Mouse (Mus musculus): ENCODE measurements around the gene Laptm5. TPM values are rescaled to one million over a fixed set of nuclear protein-coding genes. Genes with fewer than 3 reads are reported as not detected.

The Laptm5 gene
- polyA plus RNA-seq, 1 experiment from 2014 or later: 18.5 TPM

GRCm38 (mm10) chr4:130914527-130914926, 1.6 kb downstream of the Laptm5 start:
- H3K27ac ChIP-seq (ENCODE audit: low read length): no peak overlapping the region
- no peak overlapping the region for H3K9ac ChIP-seq (replicated peaks; ENCODE audit: low read depth, low read length)
- WGBS: 70% methylated on average over 7 of the region's 7 CpGs
- H3K4me1 ChIP-seq (replicated peaks; ENCODE audit: control insufficient read depth, insufficient read depth, low read length): peaks cover 3% of the 10 kb centered on the region; the same call in 1 of the 2 replicates
- H3K9me3 ChIP-seq (ENCODE audit: control insufficient read depth, low read length): no peaks in the 10 kb centered on the region
- no peaks in the 10 kb centered on the region for H3K36me3 ChIP-seq (ENCODE audit: control insufficient read depth, insufficient read depth)
- H3K4me3 ChIP-seq (replicated peaks; ENCODE audit: low read length): no peak overlapping the region
- no peak for ATAC-seq
- no peak overlapping the region for H3K4me2 ChIP-seq (ENCODE audit: low read length)
- H3K27me3 ChIP-seq (replicated peaks; ENCODE audit: control insufficient read depth, insufficient read depth, low read length): no peaks in the 10 kb centered on the region

- Histone ChIP-seq H3K36me3 (ENCODE audit: control insufficient read depth, insufficient read depth) (no peaks in the 10 kb centered on the region), H3K4me2 (ENCODE audit: low read length) (no peak overlapping the region), H3K4me3 (replicated peaks; ENCODE audit: low read length) (no peak overlapping the region), H3K4me1 (replicated peaks; ENCODE audit: control insufficient read depth, insufficient read depth, low read length) (peaks cover 9% of the 10 kb centered on the region; the same call in 1 of the 2 replicates), H3K27ac (ENCODE audit: low read length) (no peak overlapping the region), H3K9ac (replicated peaks; ENCODE audit: low read depth, low read length) (no peak overlapping the region), H3K9me3 (ENCODE audit: control insufficient read depth, low read length) (no peaks in the 10 kb centered on the region), H3K27me3 (replicated peaks; ENCODE audit: control insufficient read depth, insufficient read depth, low read length) (no peaks in the 10 kb centered on the region)
- ATAC-seq: no peak
- WGBS: 80% methylated on average over 12 of the region's 12 CpGs
These were observed 2.2 kb downstream of the Laptm5 start for GRCm38 (mm10) chr4:130915006-130915667.

GRCm38 (mm10) chr4:130915668-130916035, 2.7 kb downstream of the Laptm5 start:
- Histone ChIP-seq H3K9ac (replicated peaks; ENCODE audit: low read depth, low read length) (no peak overlapping the region), H3K36me3 (ENCODE audit: control insufficient read depth, insufficient read depth) (no peaks in the 10 kb centered on the region), H3K4me3 (replicated peaks; ENCODE audit: low read length) (no peak overlapping the region), H3K9me3 (ENCODE audit: control insufficient read depth, low read length) (no peaks in the 10 kb centered on the region), H3K4me1 (replicated peaks; ENCODE audit: control insufficient read depth, insufficient read depth, low read length) (peaks cover 10% of the 10 kb centered on the region; the same call in 1 of the 2 replicates), H3K27ac (ENCODE audit: low read length) (no peak overlapping the region), H3K4me2 (ENCODE audit: low read length) (no peak overlapping the region), H3K27me3 (replicated peaks; ENCODE audit: control insufficient read depth, insufficient read depth, low read length) (no peaks in the 10 kb centered on the region)
- ATAC-seq: no peak
- WGBS: 60% methylated on average over 7 of the region's 7 CpGs

DNA sequence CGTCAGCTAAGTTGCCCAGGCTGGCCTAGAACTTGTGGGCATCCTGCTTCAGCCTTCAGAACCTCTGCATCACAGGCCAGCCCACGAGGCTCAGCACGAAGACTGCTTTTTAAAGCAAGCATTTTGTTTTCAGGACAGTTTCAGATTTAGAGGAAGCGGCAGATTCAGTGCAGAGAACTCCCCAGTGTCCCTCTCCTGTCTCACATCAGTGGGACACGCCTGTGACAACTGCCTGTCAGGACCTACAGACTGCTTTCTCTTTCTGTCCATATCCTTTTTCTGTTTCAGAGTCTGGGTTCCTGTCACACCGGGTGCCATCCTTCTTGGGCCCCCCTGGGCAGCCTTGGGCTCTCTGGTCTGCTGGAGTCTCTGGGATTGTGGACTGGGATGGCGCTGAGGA, 3.7 kb downstream of the Laptm5 start:
- no peak for ATAC-seq
- Histone ChIP-seq H3K9ac (replicated peaks; ENCODE audit: low read depth, low read length) (no peak overlapping the region), H3K36me3 (ENCODE audit: control insufficient read depth, insufficient read depth) (no peaks in the 10 kb centered on the region), H3K9me3 (ENCODE audit: control insufficient read depth, low read length) (no peaks in the 10 kb centered on the region), H3K4me2 (ENCODE audit: low read length) (no peak overlapping the region), H3K27me3 (replicated peaks; ENCODE audit: control insufficient read depth, insufficient read depth, low read length) (no peaks in the 10 kb centered on the region), H3K4me1 (replicated peaks; ENCODE audit: control insufficient read depth, insufficient read depth, low read length) (peaks cover 15% of the 10 kb centered on the region), H3K27ac (ENCODE audit: low read length) (no peak overlapping the region), H3K4me3 (replicated peaks; ENCODE audit: low read length) (no peak overlapping the region)
- WGBS: 83% methylated on average over 7 of the region's 7 CpGs

DNA sequence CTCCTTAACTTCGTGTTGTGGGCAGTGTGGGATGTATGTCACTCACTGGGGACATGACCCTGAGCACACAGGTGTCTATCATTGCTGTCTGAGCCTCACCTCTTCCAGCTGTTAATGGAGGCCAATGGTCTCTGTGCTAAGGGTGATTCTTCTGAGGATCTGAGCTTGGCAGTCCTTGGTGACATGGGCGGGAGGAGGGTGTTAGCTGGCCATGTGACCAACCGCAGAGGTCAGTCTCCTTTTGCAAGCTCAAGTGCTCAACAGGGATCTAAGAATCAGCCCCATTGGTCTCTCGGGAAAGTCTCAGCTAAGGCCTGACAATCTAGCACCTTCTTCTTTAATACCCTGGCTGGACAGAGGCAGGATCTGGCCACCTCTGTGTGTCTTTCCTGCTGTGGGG, 4.6 kb downstream of the Laptm5 start:
- WGBS: 84% methylated on average over 4 of the region's 4 CpGs
- Histone ChIP-seq H3K4me2 (ENCODE audit: low read length) (no peak overlapping the region), H3K27me3 (replicated peaks; ENCODE audit: control insufficient read depth, insufficient read depth, low read length) (no peaks in the 10 kb centered on the region), H3K4me3 (replicated peaks; ENCODE audit: low read length) (no peak overlapping the region), H3K36me3 (ENCODE audit: control insufficient read depth, insufficient read depth) (no peaks in the 10 kb centered on the region), H3K4me1 (replicated peaks; ENCODE audit: control insufficient read depth, insufficient read depth, low read length) (peaks cover 15% of the 10 kb centered on the region), H3K9ac (replicated peaks; ENCODE audit: low read depth, low read length) (no peak overlapping the region), H3K9me3 (ENCODE audit: control insufficient read depth, low read length) (no peaks in the 10 kb centered on the region), H3K27ac (ENCODE audit: low read length) (no peak overlapping the region)
- no peak for ATAC-seq

DNA sequence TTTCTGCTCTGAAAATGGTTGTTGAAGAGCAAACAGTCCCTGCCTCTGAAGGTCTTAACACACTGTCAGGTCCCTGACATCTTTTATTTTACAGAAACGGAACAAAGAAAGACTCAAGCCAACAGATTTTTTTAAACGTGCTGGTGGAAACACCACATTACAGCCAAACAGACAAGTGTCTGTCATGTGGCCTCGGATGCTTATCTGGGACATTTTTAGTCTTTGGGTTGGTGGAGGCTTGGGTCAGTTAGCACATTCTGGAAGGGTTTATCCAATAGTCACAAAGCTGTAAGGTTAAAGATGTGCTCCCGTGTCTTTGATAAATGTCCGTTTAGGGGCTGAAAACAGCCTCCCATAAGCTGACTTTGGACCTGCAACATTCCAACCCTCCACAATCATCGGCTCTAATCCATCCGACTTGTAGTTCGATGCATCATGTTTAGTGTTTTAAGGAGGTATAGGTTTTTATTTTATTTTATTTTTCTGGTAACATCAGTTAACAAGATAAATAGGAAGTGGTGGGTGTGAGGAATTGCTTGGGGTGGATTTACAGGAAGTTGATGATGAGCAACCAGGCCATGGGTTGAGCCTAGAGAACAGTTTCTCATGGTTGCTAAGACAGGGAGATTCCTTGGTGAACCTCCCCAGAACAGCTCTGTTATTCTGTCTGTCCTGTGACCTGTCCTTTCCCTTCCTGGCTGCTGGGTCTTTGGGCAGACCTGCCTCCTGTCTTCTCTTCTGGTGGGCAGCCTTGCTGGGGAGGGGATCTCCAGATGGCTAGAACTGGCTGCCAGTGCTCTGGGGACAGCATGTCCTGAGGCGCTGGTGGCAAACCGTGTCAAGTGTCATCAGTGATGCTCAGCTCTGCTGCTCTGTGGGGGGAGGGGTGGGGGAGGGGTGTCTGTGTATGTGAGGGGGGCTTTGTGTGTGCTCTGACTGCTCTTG, 6.2 kb downstream of the Laptm5 start:
- no peak for ATAC-seq
- Histone ChIP-seq H3K27me3 (replicated peaks; ENCODE audit: control insufficient read depth, insufficient read depth, low read length) (no peaks in the 10 kb centered on the region), H3K36me3 (ENCODE audit: control insufficient read depth, insufficient read depth) (no peaks in the 10 kb centered on the region), H3K4me2 (ENCODE audit: low read length) (no peak overlapping the region), H3K27ac (ENCODE audit: low read length) (no peak overlapping the region), H3K4me3 (replicated peaks; ENCODE audit: low read length) (no peak overlapping the region), H3K9ac (replicated peaks; ENCODE audit: low read depth, low read length) (no peak overlapping the region), H3K9me3 (ENCODE audit: control insufficient read depth, low read length) (no peaks in the 10 kb centered on the region), H3K4me1 (replicated peaks; ENCODE audit: control insufficient read depth, insufficient read depth, low read length) (peaks cover 15% of the 10 kb centered on the region)
- 65% methylated on average over 10 of the region's 10 CpGs for WGBS

- Histone ChIP-seq H3K27me3 (replicated peaks; ENCODE audit: control insufficient read depth, insufficient read depth, low read length) (no peaks in the 10 kb centered on the region), H3K4me2 (ENCODE audit: low read length) (no peak overlapping the region), H3K4me1 (replicated peaks; ENCODE audit: control insufficient read depth, insufficient read depth, low read length) (peaks cover 15% of the 10 kb centered on the region), H3K9ac (replicated peaks; ENCODE audit: low read depth, low read length) (no peak overlapping the region), H3K27ac (ENCODE audit: low read length) (no peak overlapping the region), H3K9me3 (ENCODE audit: control insufficient read depth, low read length) (no peaks in the 10 kb centered on the region), H3K4me3 (replicated peaks; ENCODE audit: low read length) (no peak overlapping the region), H3K36me3 (ENCODE audit: control insufficient read depth, insufficient read depth) (no peaks in the 10 kb centered on the region)
- 71% methylated on average over 9 of the region's 9 CpGs for WGBS
- no peak for ATAC-seq
These were observed 6.9 kb downstream of the Laptm5 start for GRCm38 (mm10) chr4:130919750-130920356.

DNA sequence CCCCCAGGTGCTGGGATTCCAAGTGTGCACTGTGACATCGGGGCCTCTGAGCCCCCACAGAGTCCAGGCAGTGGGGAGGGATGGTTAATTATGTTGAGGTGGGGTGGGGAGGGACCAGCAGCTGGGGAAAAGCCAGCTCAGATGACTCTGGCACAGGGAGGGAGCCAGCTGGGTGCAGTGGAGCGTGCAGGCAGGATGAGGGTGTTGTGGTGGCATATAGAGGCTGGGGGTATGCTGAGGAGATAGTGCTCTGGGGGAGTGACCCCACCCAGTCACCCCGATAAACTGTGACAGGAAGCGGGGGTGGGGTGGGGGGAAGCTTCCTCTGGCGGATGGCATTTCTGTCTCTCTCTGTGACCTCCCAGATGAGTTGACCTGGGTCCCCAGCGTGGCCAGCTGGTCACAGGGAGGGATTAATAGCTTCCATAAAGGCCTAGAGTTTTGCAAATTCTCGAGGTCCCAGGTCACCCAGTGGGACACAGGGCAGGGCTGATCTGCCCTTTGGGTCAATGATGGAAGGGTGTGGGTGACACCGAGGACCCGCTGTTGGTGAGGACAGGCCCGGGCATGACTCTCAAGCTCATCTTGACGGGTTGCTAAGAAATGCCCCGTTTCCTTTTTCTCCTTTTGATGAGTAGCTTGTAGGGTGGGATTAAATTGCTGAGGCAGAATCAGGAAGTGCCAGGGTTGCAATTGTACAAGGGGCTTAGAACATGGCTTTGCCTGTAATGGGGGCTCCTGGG, 8.2 kb downstream of the Laptm5 start:
- no peak overlapping the region for H3K27ac ChIP-seq (ENCODE audit: low read length)
- ATAC-seq: peak; percentile 50; the same call in 1 of the 2 replicates
- no peak overlapping the region for H3K4me2 ChIP-seq (ENCODE audit: low read length)
- peaks cover 15% of the 10 kb centered on the region for H3K4me1 ChIP-seq (replicated peaks; ENCODE audit: control insufficient read depth, insufficient read depth, low read length)
- no peaks in the 10 kb centered on the region for H3K9me3 ChIP-seq (ENCODE audit: control insufficient read depth, low read length)
- H3K9ac ChIP-seq (replicated peaks; ENCODE audit: low read depth, low read length): no peak overlapping the region
- H3K36me3 ChIP-seq (ENCODE audit: control insufficient read depth, insufficient read depth): no peaks in the 10 kb centered on the region
- 45% methylated on average over 12 of the region's 12 CpGs for WGBS
- no peak overlapping the region for H3K4me3 ChIP-seq (replicated peaks; ENCODE audit: low read length)
- no peaks in the 10 kb centered on the region for H3K27me3 ChIP-seq (replicated peaks; ENCODE audit: control insufficient read depth, insufficient read depth, low read length)

DNA sequence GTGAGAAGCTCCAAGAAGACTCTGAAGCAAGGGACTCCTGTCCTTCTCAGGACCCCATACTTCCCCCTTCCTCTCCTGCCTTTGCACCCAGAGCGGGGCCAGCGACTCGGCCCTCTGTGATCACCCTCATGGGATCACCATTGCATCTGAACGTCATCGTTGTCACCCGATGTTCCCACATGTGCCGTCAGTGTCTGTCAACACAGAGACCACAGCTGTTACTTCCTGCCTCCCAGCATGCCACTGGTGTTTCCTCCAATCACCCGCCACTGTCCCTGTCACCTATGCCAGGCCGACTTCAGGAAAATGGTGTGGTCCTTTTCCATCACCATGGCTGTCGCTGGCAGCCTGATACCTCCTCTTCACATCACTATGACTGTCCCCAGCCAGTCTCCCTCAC, 9.1 kb downstream of the Laptm5 start:
- H3K4me1 ChIP-seq (replicated peaks; ENCODE audit: control insufficient read depth, insufficient read depth, low read length): peaks cover 15% of the 10 kb centered on the region
- no peaks in the 10 kb centered on the region for H3K36me3 ChIP-seq (ENCODE audit: control insufficient read depth, insufficient read depth)
- H3K27ac ChIP-seq (ENCODE audit: low read length): no peak overlapping the region
- no peak for ATAC-seq
- H3K9me3 ChIP-seq (ENCODE audit: control insufficient read depth, low read length): no peaks in the 10 kb centered on the region
- H3K4me3 ChIP-seq (replicated peaks; ENCODE audit: low read length): no peak overlapping the region
- H3K27me3 ChIP-seq (replicated peaks; ENCODE audit: control insufficient read depth, insufficient read depth, low read length): no peaks in the 10 kb centered on the region
- H3K9ac ChIP-seq (replicated peaks; ENCODE audit: low read depth, low read length): no peak overlapping the region
- no peak overlapping the region for H3K4me2 ChIP-seq (ENCODE audit: low read length)
- WGBS: 86% methylated on average over 10 of the region's 10 CpGs
